Mouse (Mus musculus) heart, adult 2 months (tissue): ENCODE measurements at regions not wholly inside any gene's neighbourhood (a gene's known extent, or its start where the extent isn't known, plus 50 kb on each side); places are given as distances from the start of the nearest gene placed in this dataset.

ENCODE experiments used
- CTCF ChIP-seq: fragments of 200-600 bp; IDR thresholded peaks from 2 replicates; pipeline ENCODE4 v1.8.1; 2022; ENCODE audit warnings: antibody characterized with exemption, mild to moderate bottlenecking, moderate library complexity
- EP300 ChIP-seq: fragments of 200-500 bp; IDR thresholded peaks from 2 replicates; pipeline ENCODE4 v1.6.1; 2011; ENCODE audit warnings: low read depth, low read length, control low read depth; ENCODE audit not compliant: insufficient read depth
- POLR2A ChIP-seq: fragments of 200-500 bp; IDR thresholded peaks from 2 replicates; pipeline ENCODE4 v1.6.1; 2011; ENCODE audit warnings: mild to moderate bottlenecking, low read depth, low read length, control low read depth; ENCODE audit not compliant: insufficient read depth

- TF ChIP-seq EP300 (no peak), POLR2A (no peak), CTCF (no peak)
Observed at GRCm38 (mm10) chr10:91542201-91542604, 361.1 kb upstream of the Tmpo start.
